Mouse (Mus musculus): Measurements from ENCODE around the gene Robo3. TPM values are rescaled to one million over a fixed set of nuclear protein-coding genes. Genes with fewer than 3 reads are reported as not detected.

Robo3 gene
- polyA plus RNA-seq, 1 experiment from 2014 or later: 0.06 TPM

DNA sequence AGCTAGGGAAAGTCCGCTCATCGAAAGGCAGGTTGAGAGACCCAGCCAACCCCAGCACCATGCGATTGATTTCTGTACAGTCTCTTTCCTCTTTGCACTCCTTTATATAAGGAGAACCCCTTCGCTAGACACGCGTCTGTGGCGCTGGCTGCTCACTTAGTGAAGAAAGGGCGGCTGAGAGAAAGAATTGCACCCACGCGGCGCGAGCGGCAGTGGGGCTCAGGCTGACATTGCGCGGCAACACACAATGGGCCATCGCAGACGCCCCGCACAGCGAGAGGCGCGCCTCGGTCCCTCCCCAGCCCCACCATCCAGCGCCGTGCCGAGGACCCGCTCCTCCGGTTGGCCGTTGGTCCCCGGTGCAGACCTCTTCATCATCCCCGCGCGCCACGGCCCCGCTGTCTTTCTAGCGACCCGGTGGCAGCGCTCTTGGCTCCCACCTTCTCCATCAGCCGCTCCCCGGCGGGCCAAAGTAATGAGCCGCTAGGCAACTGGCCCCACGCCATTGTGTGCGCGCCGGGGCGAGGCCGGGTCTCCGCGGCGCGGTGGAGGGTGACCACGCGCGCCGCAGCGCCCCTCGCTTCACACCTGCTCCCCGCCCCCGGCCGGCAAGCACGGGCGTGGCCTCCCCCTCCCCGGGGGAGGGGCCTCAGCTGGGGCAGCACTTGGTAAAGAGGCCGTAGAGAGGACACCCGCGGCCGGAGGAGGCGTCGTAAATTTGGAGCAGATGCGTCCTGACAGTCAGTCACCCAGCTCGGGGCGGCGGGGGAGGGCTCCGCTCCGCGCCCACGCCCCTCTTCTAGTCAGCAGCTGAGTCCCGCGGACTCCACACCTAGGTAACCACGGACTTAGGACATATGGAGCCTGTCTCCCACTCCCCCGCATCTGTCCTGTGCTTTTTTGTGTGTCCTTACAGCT, 27.3 kb upstream of the Robo3 start:
- H3K36me3 ChIP-seq (replicated peaks; ENCODE audit: insufficient read depth, low read length): no peaks in the 10 kb centered on the region
- H3K9me3 ChIP-seq (ENCODE audit: low read length): no peaks in the 10 kb centered on the region
- H3K27ac ChIP-seq (ENCODE audit: low read depth): no peak overlapping the region
- DNase-seq (peak; percentile 29), ATAC-seq (no peak)
- TF ChIP-seq EP300 (IDR thresholded peaks at IDR 0.05; ENCODE audit: low read depth) (no peak), CTCF (IDR thresholded peaks at IDR 0.05; ENCODE audit: low read depth) (no peak)
- peaks cover 7% of the 10 kb centered on the region for H3K4me1 ChIP-seq (ENCODE audit: insufficient read depth)
- H3K27me3 ChIP-seq (ENCODE audit: insufficient read depth, low read length): peaks cover 73% of the 10 kb centered on the region
- WGBS (ENCODE audit: insufficient replicate concordance): 1% methylated on average over 67 of the region's 81 CpGs
- peak overlapping the region; percentile 62 for H3K4me2 ChIP-seq (ENCODE audit: low read depth, low read length)
- H3K4me3 ChIP-seq (ENCODE audit: low read depth, low read length): peak overlapping the region; percentile 40
- no peak overlapping the region for H3K9ac ChIP-seq (replicated peaks)

GRCm38 (mm10) chr9:37459665-37460042, 26.6 kb upstream of the Robo3 start:
- Histone ChIP-seq H3K36me3 (replicated peaks; ENCODE audit: insufficient read depth, low read length) (no peaks in the 10 kb centered on the region), H3K9ac (replicated peaks) (no peak overlapping the region), H3K9me3 (ENCODE audit: low read length) (no peaks in the 10 kb centered on the region), H3K4me3 (ENCODE audit: low read depth, low read length) (0 out of 2 replicates have a peak overlapping the region, but pooled peaks have one; percentile 40), H3K4me1 (ENCODE audit: insufficient read depth) (peaks cover 7% of the 10 kb centered on the region), H3K4me2 (ENCODE audit: low read depth, low read length) (peak overlapping the region; percentile 62; the same call in 1 of the 2 replicates), H3K27ac (ENCODE audit: low read depth) (no peak overlapping the region), H3K27me3 (ENCODE audit: insufficient read depth, low read length) (peaks cover 78% of the 10 kb centered on the region)
- TF ChIP-seq CTCF (IDR thresholded peaks at IDR 0.05; ENCODE audit: low read depth) (no peak), EP300 (IDR thresholded peaks at IDR 0.05; ENCODE audit: low read depth) (no peak)
- DNase-seq (no peak), ATAC-seq (no peak)
- under 1% methylated on average over 9 of the region's 9 CpGs for WGBS (ENCODE audit: insufficient replicate concordance)

DNA sequence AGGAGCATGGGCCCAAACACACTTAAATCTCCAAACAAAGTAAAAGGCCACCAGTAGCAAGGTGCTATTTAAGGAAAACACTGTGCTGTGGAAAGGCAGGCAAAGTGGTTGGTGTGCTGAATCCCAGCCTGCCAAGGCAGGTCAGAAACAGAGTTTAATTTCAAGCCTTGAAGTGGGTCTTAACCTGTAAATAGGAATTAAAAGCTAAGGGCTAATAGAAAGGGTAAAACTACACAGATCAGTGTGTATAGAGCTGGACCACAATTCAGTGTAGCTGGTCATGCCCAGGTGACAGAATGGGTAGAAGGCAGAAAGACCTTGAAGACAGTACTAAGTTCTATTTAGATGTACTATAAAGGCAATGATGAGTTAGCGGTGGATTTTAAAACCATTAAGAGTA, 24.1 kb upstream of the Robo3 start:
- Histone ChIP-seq H3K9ac (replicated peaks) (no peak overlapping the region), H3K4me2 (ENCODE audit: low read depth, low read length) (no peak overlapping the region), H3K27me3 (ENCODE audit: insufficient read depth, low read length) (peaks cover 93% of the 10 kb centered on the region), H3K9me3 (ENCODE audit: low read length) (no peaks in the 10 kb centered on the region), H3K4me3 (ENCODE audit: low read depth, low read length) (no peak overlapping the region), H3K27ac (ENCODE audit: low read depth) (no peak overlapping the region), H3K36me3 (replicated peaks; ENCODE audit: insufficient read depth, low read length) (no peaks in the 10 kb centered on the region), H3K4me1 (ENCODE audit: insufficient read depth) (peaks cover 7% of the 10 kb centered on the region)
- ATAC-seq (no peak), DNase-seq (no peak)
- TF ChIP-seq EP300 (IDR thresholded peaks at IDR 0.05; ENCODE audit: low read depth): no peak
- TF ChIP-seq CTCF (IDR thresholded peaks at IDR 0.05; ENCODE audit: low read depth): no peak
- WGBS (ENCODE audit: insufficient replicate concordance): 73% methylated on average over 1 of the region's 1 CpGs

DNA sequence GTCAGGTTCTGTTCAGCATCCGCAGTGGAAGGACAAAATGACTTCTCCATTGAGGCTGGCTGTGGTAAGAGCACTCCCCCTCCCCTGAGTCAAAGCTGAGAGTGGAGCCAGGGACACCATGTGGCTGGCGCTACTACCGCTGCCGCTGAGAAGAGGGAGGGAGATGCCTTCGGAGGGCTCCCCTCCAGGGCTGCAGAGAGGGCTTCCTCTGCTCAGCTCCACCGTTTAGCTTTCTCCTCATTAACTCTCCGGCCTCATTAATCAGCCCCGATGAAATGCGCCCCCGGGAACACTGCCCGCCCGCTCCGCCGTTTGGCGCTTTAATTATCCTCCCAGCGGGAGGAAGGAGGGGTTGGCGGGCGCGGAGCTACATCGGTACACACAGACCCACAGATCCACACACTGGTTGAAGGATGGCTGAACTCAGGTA, 23.4 kb upstream of the Robo3 start:
- Histone ChIP-seq H3K36me3 (replicated peaks; ENCODE audit: insufficient read depth, low read length) (no peaks in the 10 kb centered on the region), H3K27ac (ENCODE audit: low read depth) (no peak overlapping the region), H3K4me1 (ENCODE audit: insufficient read depth) (peaks cover 7% of the 10 kb centered on the region), H3K4me3 (ENCODE audit: low read depth, low read length) (peak overlapping the region; percentile 13; the same call in 1 of the 2 replicates), H3K9ac (replicated peaks) (no peak overlapping the region), H3K4me2 (ENCODE audit: low read depth, low read length) (no peak overlapping the region), H3K27me3 (ENCODE audit: insufficient read depth, low read length) (peaks cover 86% of the 10 kb centered on the region), H3K9me3 (ENCODE audit: low read length) (no peaks in the 10 kb centered on the region)
- TF ChIP-seq CTCF (IDR thresholded peaks at IDR 0.05; ENCODE audit: low read depth) (no peak), EP300 (IDR thresholded peaks at IDR 0.05; ENCODE audit: low read depth) (no peak)
- whole genome bisulfite sequencing (ENCODE audit: insufficient replicate concordance): 0% methylated on average over 19 of the region's 20 CpGs
- ATAC-seq: no peak
- no peak for DNase-seq

- peaks cover 80% of the 10 kb centered on the region for H3K27me3 ChIP-seq (ENCODE audit: insufficient read depth, low read length)
- 5% methylated on average over 8 of the region's 8 CpGs for WGBS (ENCODE audit: insufficient replicate concordance)
These were observed 22.8 kb upstream of the Robo3 start for GRCm38 (mm10) chr9:37455868-37456267.

DNA sequence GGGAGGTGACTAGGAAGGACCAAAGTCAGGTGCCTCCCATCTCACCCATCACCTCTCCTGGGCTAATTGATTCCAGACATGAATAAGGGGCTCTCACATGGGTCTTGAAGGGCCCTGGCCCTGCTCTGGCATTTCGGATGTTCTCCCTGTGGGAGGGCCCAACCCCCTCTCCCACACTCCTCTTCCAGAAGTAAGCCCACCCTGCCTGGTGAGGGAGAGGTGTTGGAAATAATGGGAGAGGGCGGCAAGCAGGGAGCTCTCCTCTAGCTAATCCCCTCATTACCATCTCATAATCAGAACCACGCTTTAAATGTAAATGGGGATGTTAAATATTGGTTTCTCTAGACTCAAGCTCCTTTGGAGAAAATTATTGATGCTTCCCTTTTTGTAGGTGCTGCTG, 21.9 kb upstream of the Robo3 start:
- peaks cover under 1% of the 10 kb centered on the region for H3K4me1 ChIP-seq (ENCODE audit: insufficient read depth)
- DNase-seq (no peak), ATAC-seq (no peak)
- no peak overlapping the region for H3K27ac ChIP-seq (ENCODE audit: low read depth)
- peaks cover 71% of the 10 kb centered on the region for H3K27me3 ChIP-seq (ENCODE audit: insufficient read depth, low read length)
- H3K9me3 ChIP-seq (ENCODE audit: low read length): no peaks in the 10 kb centered on the region
- H3K4me3 ChIP-seq (ENCODE audit: low read depth, low read length): no peak overlapping the region
- 16% methylated on average over 3 of the region's 3 CpGs for WGBS (ENCODE audit: insufficient replicate concordance)
- TF ChIP-seq CTCF (IDR thresholded peaks at IDR 0.05; ENCODE audit: low read depth): no peak
- TF ChIP-seq EP300 (IDR thresholded peaks at IDR 0.05; ENCODE audit: low read depth): no peak
- H3K9ac ChIP-seq (replicated peaks): no peak overlapping the region
- H3K4me2 ChIP-seq (ENCODE audit: low read depth, low read length): no peak overlapping the region
- H3K36me3 ChIP-seq (replicated peaks; ENCODE audit: insufficient read depth, low read length): no peaks in the 10 kb centered on the region

More at GRCm38 (mm10) chr9:37455868-37456267, 22.8 kb upstream of the Robo3 start:
- Histone ChIP-seq H3K4me3 (ENCODE audit: low read depth, low read length) (no peak overlapping the region), H3K9me3 (ENCODE audit: low read length) (no peaks in the 10 kb centered on the region), H3K4me2 (ENCODE audit: low read depth, low read length) (no peak overlapping the region), H3K4me1 (ENCODE audit: insufficient read depth) (peaks cover 7% of the 10 kb centered on the region), H3K9ac (replicated peaks) (no peak overlapping the region), H3K27ac (ENCODE audit: low read depth) (no peak overlapping the region), H3K36me3 (replicated peaks; ENCODE audit: insufficient read depth, low read length) (no peaks in the 10 kb centered on the region)
- ATAC-seq (no peak), DNase-seq (no peak)
- no peak for TF ChIP-seq CTCF (IDR thresholded peaks at IDR 0.05; ENCODE audit: low read depth)
- no peak for TF ChIP-seq EP300 (IDR thresholded peaks at IDR 0.05; ENCODE audit: low read depth)
